Mouse (Mus musculus) olfactory bulb, adult 2 months (tissue): ENCODE data around the gene Cdc73.

ENCODE experiments used
- CTCF ChIP-seq: fragments of 200-500 bp; IDR thresholded peaks from 2 replicates; pipeline ENCODE4 v1.5.1; 2012; ENCODE audit warnings: low read depth, mild to moderate bottlenecking, low read length, moderate library complexity; ENCODE audit not compliant: insufficient read depth
- POLR2A ChIP-seq: fragments of 200-500 bp; IDR thresholded peaks from 2 replicates; pipeline ENCODE4 v1.6.1; 2012; ENCODE audit warnings: mild to moderate bottlenecking, low read depth, low read length, moderate library complexity; ENCODE audit not compliant: insufficient read depth

DNA sequence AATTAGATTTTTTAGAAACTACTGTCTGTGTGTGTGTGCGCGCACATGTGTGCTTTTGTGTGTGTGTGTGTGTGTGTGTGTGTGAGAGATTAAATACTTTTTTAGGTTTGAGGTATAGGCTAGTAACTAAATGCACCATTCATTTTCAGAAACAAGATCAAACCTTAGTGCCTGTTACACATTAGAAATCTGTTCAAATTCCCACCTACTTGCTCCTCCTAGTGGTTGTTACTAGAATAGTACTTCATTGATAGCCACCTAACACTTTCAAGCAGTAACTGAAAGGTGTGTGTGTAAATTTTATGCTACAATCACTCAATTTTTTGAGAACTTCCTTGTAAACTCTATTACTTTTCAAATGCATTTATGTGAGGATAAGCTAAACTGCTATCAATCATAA lies 58.5 kb downstream of the Cdc73 start:
- TF ChIP-seq CTCF (no peak), POLR2A (no peak)
